Mouse (Mus musculus): ENCODE measurements at regions not wholly inside any gene's neighbourhood (a gene's known extent, or its start where the extent isn't known, plus 50 kb on each side); places are given as distances from the start of the nearest gene placed in this dataset.
"Not testable (repeated sequence)": the region's sequence is repeated elsewhere in the genome, so short reads cannot be mapped to it uniquely, and the experiment has no call there.

GRCm38 (mm10) chr3:31508471-31508870 is 198.3 kb upstream of the Slc7a14 start:
- Histone ChIP-seq H3K9me3 (replicated peaks) (no peaks in the 10 kb centered on the region), H3K27me3 (replicated peaks) (no peaks in the 10 kb centered on the region), H3K27ac (replicated peaks) (no peak overlapping the region), H3K4me1 (no peaks in the 10 kb centered on the region), H3K4me2 (no peak overlapping the region), H3K9ac (replicated peaks) (no peak overlapping the region), H3K4me3 (replicated peaks) (no peak overlapping the region), H3K36me3 (no peaks in the 10 kb centered on the region)
- WGBS: 88% methylated on average over 4 of the region's 4 CpGs
- no peak for ATAC-seq (ENCODE audit: low FRiP score)

DNA sequence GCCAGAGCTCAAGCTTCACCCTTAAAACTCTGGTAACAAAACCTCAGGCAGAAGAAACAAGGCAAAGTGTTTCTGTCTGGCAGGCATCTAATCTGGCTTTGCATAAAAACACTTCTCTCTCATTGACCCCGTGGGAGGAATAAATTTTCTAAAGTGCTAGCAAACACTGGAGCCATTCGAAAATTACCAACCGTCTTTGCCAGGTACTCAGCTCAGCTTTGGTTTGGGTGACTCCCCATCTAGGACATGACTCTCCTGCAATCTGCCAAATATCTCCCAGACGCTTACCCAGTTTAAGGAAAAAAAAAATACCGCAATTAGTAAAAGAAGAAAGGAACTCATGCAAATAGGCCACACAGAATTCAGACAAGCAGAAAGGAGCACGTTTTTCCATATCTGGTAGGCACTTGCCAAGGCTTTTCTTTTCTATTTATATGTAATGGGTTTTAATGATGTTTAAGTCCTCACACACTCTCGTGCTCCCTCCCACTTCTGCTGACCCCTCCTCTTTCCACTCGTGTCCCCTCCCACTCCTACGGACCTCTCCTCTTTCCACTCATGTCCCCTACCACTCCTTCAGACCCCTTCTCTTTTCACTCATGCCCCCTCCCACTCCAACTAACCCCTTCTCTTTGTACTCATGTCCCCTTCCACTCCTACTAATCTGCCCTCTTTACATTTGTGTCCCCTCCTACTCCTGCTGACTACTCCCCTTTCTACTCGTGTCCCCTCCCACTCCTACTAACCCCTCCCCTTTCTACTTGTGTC is 189.2 kb upstream of the Slc7a14 start:
- H3K27ac ChIP-seq (replicated peaks): no peak overlapping the region
- 70% methylated on average over 10 of the region's 10 CpGs for WGBS
- H3K4me1 ChIP-seq: no peaks in the 10 kb centered on the region
- no peaks in the 10 kb centered on the region for H3K36me3 ChIP-seq
- H3K4me3 ChIP-seq (replicated peaks): no peak overlapping the region
- no peak overlapping the region for H3K9ac ChIP-seq (replicated peaks)
- no peaks in the 10 kb centered on the region for H3K9me3 ChIP-seq (replicated peaks)
- ATAC-seq (ENCODE audit: low FRiP score): no peak; the same call in 1 of the 2 replicates
- H3K4me2 ChIP-seq: no peak overlapping the region
- H3K27me3 ChIP-seq (replicated peaks): no peaks in the 10 kb centered on the region

DNA sequence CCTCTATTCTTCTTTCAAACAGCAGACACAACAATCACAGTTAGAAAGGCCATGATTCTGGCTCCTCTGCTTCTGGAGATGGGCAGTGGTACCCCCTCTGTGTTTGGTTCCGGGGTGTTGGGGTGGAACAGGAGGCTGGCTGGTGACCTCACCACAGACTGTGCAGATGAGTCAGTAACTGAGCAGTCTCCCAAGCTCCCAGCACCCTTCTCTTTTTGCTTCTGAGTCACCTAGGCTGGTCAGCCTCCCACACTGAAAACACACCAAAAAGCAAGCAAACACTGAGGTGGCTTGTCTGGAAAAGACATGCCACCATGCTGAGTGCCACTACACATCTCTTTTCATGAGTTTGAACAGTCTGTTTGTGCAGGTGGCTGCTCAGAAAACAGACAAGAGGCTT is 185.1 kb upstream of the Slc7a14 start:
- Histone ChIP-seq H3K9ac (replicated peaks) (no peak overlapping the region), H3K4me3 (replicated peaks) (no peak overlapping the region), H3K9me3 (replicated peaks) (no peaks in the 10 kb centered on the region), H3K4me2 (no peak overlapping the region), H3K36me3 (no peaks in the 10 kb centered on the region), H3K4me1 (no peaks in the 10 kb centered on the region), H3K27ac (replicated peaks) (no peak overlapping the region), H3K27me3 (replicated peaks) (no peaks in the 10 kb centered on the region)
- WGBS: 87% methylated on average over 1 of the region's 1 CpGs
- ATAC-seq (ENCODE audit: low FRiP score): no peak

DNA sequence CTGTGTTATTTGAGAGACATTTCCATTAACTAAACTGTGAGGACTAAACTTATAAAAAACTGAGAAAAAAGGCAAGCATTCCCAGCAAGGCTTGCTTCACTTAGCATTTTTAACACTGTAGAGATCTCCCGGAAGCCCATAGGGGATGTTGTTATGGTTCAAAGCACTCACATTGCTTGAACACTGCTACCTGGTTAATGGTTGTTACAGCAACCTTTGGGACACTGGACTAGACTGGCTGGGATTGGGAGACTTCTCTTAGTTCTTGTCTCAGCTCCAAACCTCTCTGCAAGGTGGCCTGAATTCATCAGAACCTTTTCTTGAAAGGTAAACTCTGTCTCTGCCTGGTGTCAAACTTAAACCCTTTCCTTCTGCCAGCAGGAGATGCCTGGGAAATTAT is 184.5 kb upstream of the Slc7a14 start:
- no peak overlapping the region for H3K27ac ChIP-seq (replicated peaks)
- no peaks in the 10 kb centered on the region for H3K4me1 ChIP-seq
- H3K4me3 ChIP-seq (replicated peaks): no peak overlapping the region
- no peaks in the 10 kb centered on the region for H3K27me3 ChIP-seq (replicated peaks)
- no peak overlapping the region for H3K4me2 ChIP-seq
- ATAC-seq (ENCODE audit: low FRiP score): no peak
- H3K9me3 ChIP-seq (replicated peaks): no peaks in the 10 kb centered on the region
- WGBS: 92% methylated on average over 1 of the region's 1 CpGs
- H3K9ac ChIP-seq (replicated peaks): no peak overlapping the region
- H3K36me3 ChIP-seq: no peaks in the 10 kb centered on the region

DNA sequence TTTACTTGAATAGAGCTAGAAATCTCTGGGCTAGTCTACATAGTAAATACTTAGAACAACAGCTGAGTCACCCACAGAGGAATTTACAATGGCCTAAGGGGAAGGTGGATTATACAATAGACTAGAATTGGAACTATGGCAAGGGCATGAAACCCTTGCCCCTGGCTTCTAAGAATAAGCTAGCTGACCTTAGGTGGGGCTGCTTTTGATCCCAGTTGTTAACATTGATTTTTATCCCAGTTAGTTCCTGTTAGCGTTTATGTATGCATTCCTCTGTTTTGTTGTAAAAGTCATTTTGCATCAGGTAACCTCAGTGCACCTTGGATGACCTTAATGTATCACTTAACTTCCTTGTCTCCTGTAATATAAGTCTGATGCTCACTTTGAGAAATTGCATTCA is 181.6 kb upstream of the Slc7a14 start:
- ATAC-seq (ENCODE audit: low FRiP score); H3K27ac ChIP-seq (replicated peaks); H3K4me3 ChIP-seq (replicated peaks); H3K27me3 ChIP-seq (replicated peaks); H3K9ac ChIP-seq (replicated peaks); H3K4me1 ChIP-seq; H3K9me3 ChIP-seq (replicated peaks); H3K36me3 ChIP-seq; H3K4me2 ChIP-seq: not testable (repeated sequence)
- WGBS: 90% methylated on average over 1 of the region's 1 CpGs

GRCm38 (mm10) chr3:31487596-31487995 is 177.4 kb upstream of the Slc7a14 start:
- no peaks in the 10 kb centered on the region for H3K9me3 ChIP-seq (replicated peaks)
- no peak overlapping the region for H3K27ac ChIP-seq (replicated peaks)
- no peak overlapping the region for H3K4me3 ChIP-seq (replicated peaks)
- H3K36me3 ChIP-seq: no peaks in the 10 kb centered on the region
- H3K9ac ChIP-seq (replicated peaks): no peak overlapping the region
- H3K4me2 ChIP-seq: no peak overlapping the region
- H3K27me3 ChIP-seq (replicated peaks): no peaks in the 10 kb centered on the region
- 80% methylated on average over 6 of the region's 6 CpGs for WGBS
- H3K4me1 ChIP-seq: no peaks in the 10 kb centered on the region
- ATAC-seq (ENCODE audit: low FRiP score): no peak

GRCm38 (mm10) chr3:31481964-31482363 is 171.8 kb upstream of the Slc7a14 start:
- H3K27ac ChIP-seq (replicated peaks): no peak overlapping the region
- no peak for ATAC-seq (ENCODE audit: low FRiP score)
- WGBS: 74% methylated on average over 3 of the region's 3 CpGs
- no peaks in the 10 kb centered on the region for H3K36me3 ChIP-seq
- H3K9me3 ChIP-seq (replicated peaks): no peaks in the 10 kb centered on the region
- H3K4me3 ChIP-seq (replicated peaks): no peak overlapping the region
- no peaks in the 10 kb centered on the region for H3K4me1 ChIP-seq
- no peak overlapping the region for H3K4me2 ChIP-seq
- H3K27me3 ChIP-seq (replicated peaks): no peaks in the 10 kb centered on the region
- H3K9ac ChIP-seq (replicated peaks): no peak overlapping the region

GRCm38 (mm10) chr3:31467882-31468281 is 157.7 kb upstream of the Slc7a14 start:
- Histone ChIP-seq H3K36me3 (no peaks in the 10 kb centered on the region), H3K27ac (replicated peaks) (no peak overlapping the region), H3K9me3 (replicated peaks) (no peaks in the 10 kb centered on the region), H3K4me2 (no peak overlapping the region), H3K27me3 (replicated peaks) (no peaks in the 10 kb centered on the region), H3K4me3 (replicated peaks) (no peak overlapping the region), H3K9ac (replicated peaks) (no peak overlapping the region), H3K4me1 (no peaks in the 10 kb centered on the region)
- WGBS: 28% methylated on average over 1 of the region's 1 CpGs
- ATAC-seq (ENCODE audit: low FRiP score): peak; percentile 63

GRCm38 (mm10) chr3:31464260-31464659 is 154.1 kb upstream of the Slc7a14 start:
- H3K27ac ChIP-seq (replicated peaks): no peak overlapping the region
- H3K9ac ChIP-seq (replicated peaks): no peak overlapping the region
- H3K36me3 ChIP-seq: no peaks in the 10 kb centered on the region
- H3K4me1 ChIP-seq: no peaks in the 10 kb centered on the region
- no peak overlapping the region for H3K4me2 ChIP-seq
- no peaks in the 10 kb centered on the region for H3K9me3 ChIP-seq (replicated peaks)
- no peaks in the 10 kb centered on the region for H3K27me3 ChIP-seq (replicated peaks)
- no peak for ATAC-seq (ENCODE audit: low FRiP score)
- no peak overlapping the region for H3K4me3 ChIP-seq (replicated peaks)
- WGBS: 84% methylated on average over 4 of the region's 4 CpGs

DNA sequence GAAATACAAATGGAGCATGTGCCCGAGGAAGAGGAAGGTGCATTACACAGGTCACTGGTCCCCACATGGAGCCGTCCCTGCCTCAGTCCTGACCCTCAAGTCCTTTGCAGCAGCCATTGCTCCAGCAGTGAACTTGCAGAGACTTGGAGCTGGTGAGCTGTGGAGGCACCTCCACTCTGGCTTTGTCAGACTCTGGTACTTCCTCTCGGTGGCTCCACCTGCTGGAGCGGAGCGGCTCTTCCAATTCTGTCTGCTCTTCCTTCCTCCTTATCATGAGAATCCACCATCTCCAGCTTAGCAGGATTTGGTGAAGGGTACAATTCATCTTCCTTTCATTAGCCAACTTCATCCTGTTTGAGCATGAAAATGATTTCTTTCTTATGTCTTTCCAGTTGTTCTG is 149.3 kb upstream of the Slc7a14 start:
- no peaks in the 10 kb centered on the region for H3K27me3 ChIP-seq (replicated peaks)
- no peaks in the 10 kb centered on the region for H3K36me3 ChIP-seq
- H3K9me3 ChIP-seq (replicated peaks): no peaks in the 10 kb centered on the region
- no peak overlapping the region for H3K4me2 ChIP-seq
- no peaks in the 10 kb centered on the region for H3K4me1 ChIP-seq
- WGBS: 68% methylated on average over 5 of the region's 5 CpGs
- no peak overlapping the region for H3K9ac ChIP-seq (replicated peaks)
- ATAC-seq (ENCODE audit: low FRiP score): 0 out of 2 replicates have a peak, but pooled peaks have one; percentile 45
- no peak overlapping the region for H3K27ac ChIP-seq (replicated peaks)
- no peak overlapping the region for H3K4me3 ChIP-seq (replicated peaks)

DNA sequence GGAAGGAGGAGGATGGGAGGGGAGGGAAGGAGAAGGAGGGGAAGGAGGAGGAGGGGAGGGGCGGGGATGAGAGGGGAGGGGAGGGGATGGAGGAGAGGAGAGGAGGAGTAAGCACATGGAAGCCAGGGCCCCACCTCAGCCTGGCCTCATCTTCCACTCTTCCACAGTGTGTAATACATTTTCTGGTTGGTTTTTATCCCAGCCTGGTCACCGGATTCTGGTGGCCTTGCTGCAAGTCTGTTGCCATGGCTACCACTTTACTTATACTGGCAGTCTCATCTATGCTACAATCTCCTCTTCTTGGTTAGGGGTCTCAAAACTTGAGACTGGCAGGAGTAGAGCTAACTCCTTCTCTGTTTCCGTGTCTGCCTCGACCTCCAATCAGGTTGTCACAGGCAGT is 147.8 kb upstream of the Slc7a14 start:
- no peak overlapping the region for H3K4me3 ChIP-seq (replicated peaks)
- H3K4me1 ChIP-seq: no peaks in the 10 kb centered on the region
- no peak overlapping the region for H3K9ac ChIP-seq (replicated peaks)
- H3K36me3 ChIP-seq: no peaks in the 10 kb centered on the region
- WGBS: 51% methylated on average over 3 of the region's 4 CpGs
- peak; percentile 73 for ATAC-seq (ENCODE audit: low FRiP score)
- no peaks in the 10 kb centered on the region for H3K9me3 ChIP-seq (replicated peaks)
- no peak overlapping the region for H3K27ac ChIP-seq (replicated peaks)
- no peak overlapping the region for H3K4me2 ChIP-seq
- no peaks in the 10 kb centered on the region for H3K27me3 ChIP-seq (replicated peaks)

GRCm38 (mm10) chr3:31455031-31455430 is 144.9 kb upstream of the Slc7a14 start:
- Histone ChIP-seq H3K27me3 (replicated peaks) (no peaks in the 10 kb centered on the region), H3K4me1 (no peaks in the 10 kb centered on the region), H3K27ac (replicated peaks) (no peak overlapping the region), H3K4me3 (replicated peaks) (no peak overlapping the region), H3K9ac (replicated peaks) (no peak overlapping the region), H3K9me3 (replicated peaks) (no peaks in the 10 kb centered on the region), H3K4me2 (no peak overlapping the region), H3K36me3 (no peaks in the 10 kb centered on the region)
- no peak for ATAC-seq (ENCODE audit: low FRiP score)
- 75% methylated on average over 5 of the region's 5 CpGs for WGBS

Data from neural tube, embryonic 15.5 days (tissue).